Mouse (Mus musculus): ENCODE measurements around the gene Vmn1r196. TPM values are rescaled to one million over a fixed set of nuclear protein-coding genes. Genes with fewer than 3 reads are reported as not detected.
"Not testable (repeated sequence)": the region's sequence is repeated elsewhere in the genome, so short reads cannot be mapped to it uniquely, and the experiment has no call there.

Gene Vmn1r196
- total RNA-seq (2015) (not detected in 2 replicates), total RNA-seq (2017) (not detected in 2 replicates)

DNA sequence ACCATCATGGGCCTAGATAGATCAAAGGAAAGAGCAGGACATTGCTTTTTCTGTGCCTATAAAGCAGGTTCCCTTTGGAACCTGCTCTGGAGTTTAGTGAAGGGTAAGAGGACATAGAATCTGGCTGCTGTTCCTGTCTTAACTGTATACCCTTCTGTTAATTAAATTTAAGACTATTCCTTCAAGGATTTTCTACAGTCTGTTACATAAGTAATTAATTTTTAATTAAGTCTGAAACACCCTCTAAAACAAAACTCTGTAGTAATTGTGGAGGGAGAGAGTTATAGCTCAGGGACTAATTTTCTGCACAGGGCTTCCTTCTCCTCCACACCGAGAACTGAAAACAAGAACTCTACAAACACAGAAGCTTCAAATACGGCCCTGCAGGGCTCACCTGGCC, at the start of gene Vmn1r196:
Gene Vmn1r196, plus strand, starts transcription at position 301 of the 400 bp plus-strand sequence.
- ATAC-seq (ENCODE audit: poor library complexity, severe bottlenecking), result no peak

DNA sequence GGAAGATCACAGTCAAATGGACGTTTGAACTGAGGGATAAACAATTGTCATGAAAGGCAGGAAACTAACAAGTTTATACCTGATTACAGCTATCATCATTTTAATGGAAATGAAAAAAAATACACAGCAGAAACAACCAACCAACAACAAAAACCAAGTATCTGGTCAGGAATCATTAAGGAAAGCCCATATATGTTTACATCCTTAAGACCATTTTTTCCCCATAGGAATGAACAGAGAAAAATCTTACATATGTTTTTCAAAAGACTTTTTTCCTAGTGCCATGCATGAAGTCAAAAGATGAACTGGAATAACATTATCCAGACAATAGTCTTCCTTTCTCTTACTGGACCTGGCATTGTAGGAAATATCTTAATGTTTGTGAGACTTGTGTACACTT, 45.8 kb upstream of the Vmn1r196 start, which contains the start of gene Vmn1r194:
Gene Vmn1r194, plus strand, starts transcription at position 301 of the 400 bp plus-strand sequence.
- ATAC-seq (ENCODE audit: poor library complexity, severe bottlenecking), result no peak

DNA sequence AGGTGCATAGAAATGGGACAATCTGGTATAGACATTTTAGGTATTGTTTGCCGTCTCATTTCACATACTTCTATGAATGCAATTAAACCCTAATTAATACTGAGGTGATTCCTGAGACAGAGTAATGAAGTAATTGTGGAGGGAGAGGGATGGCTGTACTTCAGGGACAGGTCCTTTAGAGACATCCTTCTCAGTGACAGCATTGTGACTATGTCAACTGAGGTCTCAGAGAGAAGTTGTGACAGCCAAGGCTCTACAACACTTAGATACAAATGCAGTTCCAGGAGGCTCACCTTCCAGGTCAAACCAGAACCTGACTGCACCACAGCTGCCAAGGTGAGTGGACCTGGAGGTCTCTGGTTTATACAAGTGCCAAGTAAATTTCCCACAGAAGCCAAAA, 19.5 kb upstream of the Vmn1r196 start, which contains the start of gene Vmn1r195:
Gene Vmn1r195, plus strand, starts transcription at position 301 of the 400 bp plus-strand sequence.
- ATAC-seq (ENCODE audit: poor library complexity, severe bottlenecking), result not testable (repeated sequence)

DNA sequence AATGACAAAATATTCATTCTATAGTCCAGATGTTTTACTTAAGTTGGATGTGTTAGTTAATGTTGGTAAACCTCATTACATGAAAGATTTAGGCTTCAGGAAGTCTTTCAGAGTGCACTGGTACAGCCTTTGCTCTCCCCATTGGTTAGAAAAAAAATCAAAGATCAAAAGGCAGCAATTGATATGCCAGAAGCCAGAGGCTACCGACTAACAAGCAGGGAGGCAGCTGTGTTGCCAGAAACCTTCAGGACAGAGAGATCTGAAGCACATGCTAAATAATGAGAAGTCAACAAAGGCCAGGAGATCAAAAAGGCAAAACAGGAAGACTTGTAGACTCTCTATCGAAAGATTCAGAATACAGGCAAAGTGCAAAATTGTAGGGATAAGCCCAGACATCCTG, 18.0 kb upstream of the Vmn1r196 start:
- no peak for ATAC-seq (ENCODE audit: poor library complexity, severe bottlenecking)

DNA sequence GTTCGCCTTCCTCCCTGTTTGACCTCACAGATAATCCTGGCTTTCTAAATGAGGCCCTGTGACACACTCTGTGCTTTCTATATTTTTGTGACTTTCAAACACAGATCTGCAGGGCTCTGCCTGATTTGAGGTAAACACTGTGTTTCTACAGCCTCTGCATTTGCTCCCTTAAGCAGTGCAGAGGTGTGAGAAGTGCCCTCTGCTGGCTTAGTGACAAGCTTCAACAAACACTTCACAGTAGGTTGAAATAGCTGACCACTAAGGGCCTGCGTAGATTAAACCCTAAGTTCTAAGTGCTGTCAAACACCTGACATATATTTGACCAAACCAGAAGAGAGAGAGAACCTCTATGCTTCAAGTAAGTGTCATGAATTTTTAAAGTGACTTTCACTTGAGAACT, 5.1 kb upstream of the Vmn1r196 start:
- ATAC-seq (ENCODE audit: poor library complexity, severe bottlenecking), result no peak

DNA sequence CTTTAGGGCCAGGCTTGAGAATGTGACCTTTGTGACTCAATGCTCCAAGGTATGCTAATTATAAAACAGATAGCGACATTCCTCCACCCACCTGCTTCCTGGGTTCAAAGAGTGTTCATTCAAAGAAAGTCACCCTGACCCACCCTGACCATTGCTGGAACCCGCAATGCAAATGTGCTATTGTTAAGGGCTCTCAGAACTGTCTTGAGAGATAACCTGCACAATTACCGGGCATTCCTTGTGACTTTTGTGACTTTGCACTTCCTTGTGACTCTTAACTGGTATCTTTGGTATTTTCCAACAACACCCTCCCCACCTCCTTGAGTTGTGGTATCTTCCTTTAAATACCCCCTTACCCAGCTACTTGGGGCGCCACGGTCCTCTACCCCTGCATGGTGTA, 18.4 kb downstream of the Vmn1r196 start:
- ATAC-seq (ENCODE audit: poor library complexity, severe bottlenecking), result not testable (repeated sequence)

DNA sequence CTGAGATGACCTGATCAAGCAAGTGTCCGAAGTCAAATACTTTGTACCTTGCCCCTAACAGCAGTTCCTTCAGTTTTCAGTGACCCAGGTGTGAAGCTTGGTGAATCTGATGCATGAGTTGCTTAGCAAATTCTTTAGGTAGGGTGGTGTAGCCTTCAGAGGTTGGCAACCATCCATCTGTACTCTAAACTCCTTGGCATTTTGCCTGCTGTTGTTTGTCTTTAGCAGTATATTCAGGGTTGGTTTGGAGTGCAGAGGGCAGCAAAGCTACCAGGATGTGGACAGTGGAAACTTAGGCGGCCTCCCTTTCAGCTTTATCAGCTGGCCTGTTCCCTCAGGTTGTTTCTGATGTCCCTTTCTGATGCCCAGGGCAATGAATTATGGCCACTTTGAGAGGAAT, 25.6 kb downstream of the Vmn1r196 start:
- ATAC-seq (ENCODE audit: poor library complexity, severe bottlenecking), result no peak

DNA sequence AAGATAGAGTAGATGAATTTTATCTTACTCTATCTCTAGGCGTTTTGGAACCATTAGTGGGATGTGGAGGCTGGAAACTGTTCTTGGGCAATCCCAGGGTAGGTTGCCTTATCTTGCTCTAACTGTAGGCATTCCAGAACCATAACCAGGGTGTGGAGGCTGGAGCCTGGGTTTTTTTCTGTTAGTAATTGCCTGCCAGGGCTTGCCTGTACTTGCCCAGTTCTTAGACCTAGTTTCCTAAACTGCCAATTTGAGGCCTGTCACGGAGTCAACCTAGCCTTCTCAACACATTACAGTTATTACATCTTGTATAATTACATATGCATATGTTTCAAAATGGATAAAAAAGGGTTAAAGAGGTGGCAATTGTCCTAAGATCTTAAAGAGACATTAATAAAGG, 27.6 kb downstream of the Vmn1r196 start:
- ATAC-seq (ENCODE audit: poor library complexity, severe bottlenecking), result no peak

DNA sequence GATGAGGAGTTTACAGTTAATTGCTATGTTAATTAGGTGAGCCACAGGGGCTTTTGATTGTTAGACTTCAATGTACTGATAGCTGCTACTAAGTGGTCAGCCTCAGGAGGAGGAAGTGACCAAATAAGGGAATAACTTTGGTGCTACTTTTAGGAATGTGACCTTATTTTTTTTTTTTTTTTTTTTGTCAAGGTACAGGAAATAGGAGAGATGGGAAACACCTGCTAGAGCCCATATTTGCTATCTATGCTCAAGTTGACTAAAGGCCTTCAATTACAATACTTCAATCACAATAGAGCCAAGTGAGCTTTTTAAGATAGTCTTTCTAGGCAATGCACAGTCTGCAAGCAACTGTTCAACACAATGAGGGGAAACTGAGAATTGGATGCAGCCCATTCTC, 30.4 kb downstream of the Vmn1r196 start:
- no peak for ATAC-seq (ENCODE audit: poor library complexity, severe bottlenecking)

DNA sequence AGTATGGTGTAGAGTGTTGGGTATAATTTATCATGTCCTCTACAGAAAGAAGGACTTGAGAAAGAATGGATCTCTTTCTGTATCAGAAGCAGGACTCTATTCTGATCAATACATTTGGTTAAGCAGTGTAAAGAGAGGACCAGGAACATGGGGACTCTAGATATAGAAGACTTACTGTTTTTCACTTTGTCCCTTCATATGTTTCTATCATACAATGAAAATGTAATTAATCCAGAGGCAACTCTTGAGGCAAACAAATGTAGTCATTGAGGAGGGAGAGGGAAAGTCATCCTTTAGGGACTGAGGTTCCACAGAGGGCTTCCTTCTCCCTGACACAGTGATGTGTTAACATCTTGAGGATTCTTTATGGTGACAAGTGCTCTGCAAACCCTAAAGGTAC, 34.6 kb downstream of the Vmn1r196 start, which contains the start of gene Vmn1r197:
Gene Vmn1r197, plus strand, starts transcription at position 301 of the 400 bp plus-strand sequence.
- ATAC-seq (ENCODE audit: poor library complexity, severe bottlenecking), result no peak

DNA sequence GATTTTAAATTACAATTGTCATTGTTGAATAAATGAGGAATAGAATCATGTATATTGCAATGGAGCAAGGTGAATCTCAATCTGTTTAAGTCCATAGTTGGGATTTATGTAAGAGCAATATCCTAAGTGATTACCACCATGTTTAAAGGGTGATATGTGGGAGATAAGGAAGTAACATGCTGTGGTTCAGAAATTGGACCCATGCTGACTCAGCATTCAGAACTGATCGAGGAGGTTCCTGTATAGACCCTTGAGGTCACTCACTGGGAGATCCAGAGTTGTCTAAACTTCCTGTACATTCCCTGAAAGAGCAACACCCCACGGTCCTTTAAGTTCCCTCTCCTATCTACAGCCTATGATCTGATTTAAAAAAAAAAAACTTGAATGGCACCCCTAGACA, 43.5 kb downstream of the Vmn1r196 start:
- ATAC-seq (ENCODE audit: poor library complexity, severe bottlenecking), result no peak

DNA sequence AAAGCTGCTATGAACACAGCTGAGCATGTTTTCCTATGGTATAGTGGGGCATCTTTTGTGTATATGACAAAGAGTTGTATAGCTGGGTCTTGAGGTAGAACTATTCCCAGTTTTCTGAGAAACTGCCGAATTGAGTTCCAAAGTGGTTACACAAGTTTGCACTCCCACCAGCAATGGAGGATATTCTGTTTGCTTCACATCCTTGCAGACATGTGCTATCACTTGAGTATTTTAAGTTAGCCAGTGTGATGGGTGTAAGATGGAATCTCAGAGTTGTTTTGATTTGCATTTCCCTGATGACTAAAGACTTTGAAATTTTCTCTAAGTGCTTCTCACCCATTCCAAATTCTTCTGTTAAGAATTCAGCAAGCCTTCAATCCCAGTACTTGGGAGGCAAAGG, 45.8 kb downstream of the Vmn1r196 start:
- ATAC-seq (ENCODE audit: poor library complexity, severe bottlenecking), result no peak

Other genes with a start within 250 kb of the Vmn1r196 start
- 34.9 and 43.5 TPM in 2 replicates for gene Hist1h4i, start 248.6 kb upstream of the Vmn1r196 start, total RNA-seq (2015)
- 115 and 127 TPM in 2 replicates for gene Hist1h4i, start 248.6 kb upstream of the Vmn1r196 start, total RNA-seq (2017)
- 43.5 and 58.5 TPM in 2 replicates for gene Hist1h2ag, start 247.0 kb upstream of the Vmn1r196 start, total RNA-seq (2015)
- 942 and 986 TPM in 2 replicates for gene Hist1h2ag, start 247.0 kb upstream of the Vmn1r196 start, total RNA-seq (2017)
- 57.4 and 58.7 TPM in 2 replicates for gene Hist1h2bj, start 246.7 kb upstream of the Vmn1r196 start, total RNA-seq (2015)
- 645 and 753 TPM in 2 replicates for gene Hist1h2bj, start 246.7 kb upstream of the Vmn1r196 start, total RNA-seq (2017)
- not detected in 2 replicates for gene Vmn1r188, start 205.5 kb upstream of the Vmn1r196 start, total RNA-seq (2015)
- not detected in 2 replicates for gene Vmn1r188, start 205.5 kb upstream of the Vmn1r196 start, total RNA-seq (2017)
- gene Vmn1r189, start 184.1 kb upstream of the Vmn1r196 start, total RNA-seq (2015), result not detected in 2 replicates
- not detected in 2 replicates for gene Vmn1r189, start 184.1 kb upstream of the Vmn1r196 start, total RNA-seq (2017)
- gene Vmn1r191, start 106.0 kb upstream of the Vmn1r196 start, total RNA-seq (2015), result not detected in 2 replicates
- gene Vmn1r191, start 106.0 kb upstream of the Vmn1r196 start, total RNA-seq (2017), result not detected in 2 replicates
- gene Vmn1r192, start 98.8 kb upstream of the Vmn1r196 start, total RNA-seq (2015), result not detected in 2 replicates
- gene Vmn1r192, start 98.8 kb upstream of the Vmn1r196 start, total RNA-seq (2017), result 0.04 TPM in 1 of 2 replicates, not detected in the other
- not detected in 2 replicates for gene Vmn1r193, start 66.8 kb upstream of the Vmn1r196 start, total RNA-seq (2015)
- gene Vmn1r193, start 66.8 kb upstream of the Vmn1r196 start, total RNA-seq (2017), result not detected in 2 replicates
- gene Vmn1r194, start 45.7 kb upstream of the Vmn1r196 start, total RNA-seq (2015), result not detected in 2 replicates
- gene Vmn1r194, start 45.7 kb upstream of the Vmn1r196 start, total RNA-seq (2017), result not detected in 2 replicates
- gene Vmn1r195, start 19.4 kb upstream of the Vmn1r196 start, total RNA-seq (2015), result not detected in 2 replicates
- gene Vmn1r195, start 19.4 kb upstream of the Vmn1r196 start, total RNA-seq (2017), result not detected in 2 replicates
- not detected in 2 replicates for gene Vmn1r197, start 34.7 kb downstream of the Vmn1r196 start, total RNA-seq (2015)
- gene Vmn1r197, start 34.7 kb downstream of the Vmn1r196 start, total RNA-seq (2017), result not detected in 2 replicates
- gene Vmn1r198, start 60.4 kb downstream of the Vmn1r196 start, total RNA-seq (2015), result not detected in 2 replicates
- under 0.01 TPM in 1 of 2 replicates, not detected in the other for gene Vmn1r198, start 60.4 kb downstream of the Vmn1r196 start, total RNA-seq (2017)
- not detected in 2 replicates for gene Vmn1r199, start 89.9 kb downstream of the Vmn1r196 start, total RNA-seq (2015)
- not detected in 2 replicates for gene Vmn1r199, start 89.9 kb downstream of the Vmn1r196 start, total RNA-seq (2017)
- not detected in 2 replicates for gene Vmn1r200, start 100.5 kb downstream of the Vmn1r196 start, total RNA-seq (2015)
- gene Vmn1r200, start 100.5 kb downstream of the Vmn1r196 start, total RNA-seq (2017), result 0.04 TPM in 1 of 2 replicates, not detected in the other
- gene Vmn1r201, start 182.0 kb downstream of the Vmn1r196 start, total RNA-seq (2015), result not detected in 2 replicates
- not detected in 2 replicates for gene Vmn1r201, start 182.0 kb downstream of the Vmn1r196 start, total RNA-seq (2017)
- gene Vmn1r202, start 215.5 kb downstream of the Vmn1r196 start, total RNA-seq (2015), result not detected in 2 replicates
- gene Vmn1r202, start 215.5 kb downstream of the Vmn1r196 start, total RNA-seq (2017), result not detected in 2 replicates
- gene Vmn1r203, start 228.2 kb downstream of the Vmn1r196 start, total RNA-seq (2015), result 0.02 TPM in 1 of 2 replicates, not detected in the other
- gene Vmn1r203, start 228.2 kb downstream of the Vmn1r196 start, total RNA-seq (2017), result 0.11 TPM in 1 of 2 replicates, not detected in the other

Measured in megakaryocyte, adult 5-6 weeks (primary cell).